Mouse (Mus musculus) forelimb bud, embryonic 11.5 days (tissue): ENCODE measurements around the gene Fabp2.

Experiments
- DNase-seq: peaks from one replicate; pipeline ENCODE4 v3.0.0-alpha.2; 2012; ENCODE audit warnings: low read depth, low spot score

Fabp2 gene

GRCm38 (mm10) chr3:122894772-122895171, at the start of gene Fabp2:
Gene Fabp2 (plus strand): TSS chr3:122895072.
- DNase-seq: no peak

- DNase-seq: no peak
Measured at GRCm38 (mm10) chr3:122848410-122849034, 46.4 kb upstream of the Fabp2 start.

GRCm38 (mm10) chr3:122855149-122855548, 39.7 kb upstream of the Fabp2 start:
- no peak for DNase-seq

GRCm38 (mm10) chr3:122859829-122860228, 35.0 kb upstream of the Fabp2 start:
- no peak for DNase-seq

- no peak for DNase-seq
Measured at GRCm38 (mm10) chr3:122860573-122861498, 34.0 kb upstream of the Fabp2 start.

GRCm38 (mm10) chr3:122865092-122865491, 29.8 kb upstream of the Fabp2 start:
- DNase-seq: no peak

GRCm38 (mm10) chr3:122868270-122868669, 26.6 kb upstream of the Fabp2 start:
- no peak for DNase-seq

GRCm38 (mm10) chr3:122871596-122871995, 23.3 kb upstream of the Fabp2 start:
- DNase-seq: no peak

- DNase-seq: no peak
Measured at GRCm38 (mm10) chr3:122876870-122877269, 18.0 kb upstream of the Fabp2 start.

- DNase-seq: no peak
Measured at GRCm38 (mm10) chr3:122877543-122877942, 17.3 kb upstream of the Fabp2 start.

GRCm38 (mm10) chr3:122878705-122879315, 16.1 kb upstream of the Fabp2 start:
- no peak for DNase-seq

GRCm38 (mm10) chr3:122887505-122888301, 7.2 kb upstream of the Fabp2 start:
- DNase-seq: no peak

- no peak for DNase-seq
Measured at GRCm38 (mm10) chr3:122888371-122888819, 6.5 kb upstream of the Fabp2 start.

- no peak for DNase-seq
Measured at GRCm38 (mm10) chr3:122895189-122895731, 388 bp downstream of the Fabp2 start.

- no peak for DNase-seq
Measured at GRCm38 (mm10) chr3:122898254-122898653, 3.4 kb downstream of the Fabp2 start.

GRCm38 (mm10) chr3:122903746-122904433, 9.0 kb downstream of the Fabp2 start:
- peak; percentile 71 for DNase-seq

- DNase-seq: no peak
Measured at GRCm38 (mm10) chr3:122907841-122908240, 13.0 kb downstream of the Fabp2 start.

- no peak for DNase-seq
Measured at GRCm38 (mm10) chr3:122915493-122915892, 20.6 kb downstream of the Fabp2 start.

- no peak for DNase-seq
Measured at GRCm38 (mm10) chr3:122916191-122916680, 21.4 kb downstream of the Fabp2 start.

GRCm38 (mm10) chr3:122918672-122919071, 23.8 kb downstream of the Fabp2 start:
- no peak for DNase-seq
